Mouse (Mus musculus): ENCODE measurements around the gene Wee2.

Gene Wee2

DNA sequence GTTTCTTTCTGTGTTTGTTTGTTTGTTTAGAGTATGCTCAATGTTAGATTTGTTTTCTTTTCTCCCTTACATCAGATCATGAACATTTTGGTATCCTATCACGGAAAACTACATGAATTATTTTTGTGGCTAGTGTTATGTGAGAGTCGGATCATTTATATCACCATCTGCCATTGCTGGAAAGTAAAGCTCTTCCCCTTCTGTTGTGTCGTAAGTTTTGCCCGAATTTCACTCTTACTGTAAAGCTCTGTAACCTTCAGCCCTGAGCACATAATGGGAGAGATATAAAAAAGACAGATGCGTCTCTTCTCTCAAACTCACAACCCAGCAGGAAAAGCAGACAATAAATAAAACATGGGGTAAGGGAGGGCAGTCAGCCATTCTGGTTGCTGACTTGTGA lies at the start of gene Wee2:
Gene Wee2 (plus strand): TSS at position 153 of the 400 bp plus-strand sequence.
- DNase-seq (ENCODE audit: low spot score): no peak

DNA sequence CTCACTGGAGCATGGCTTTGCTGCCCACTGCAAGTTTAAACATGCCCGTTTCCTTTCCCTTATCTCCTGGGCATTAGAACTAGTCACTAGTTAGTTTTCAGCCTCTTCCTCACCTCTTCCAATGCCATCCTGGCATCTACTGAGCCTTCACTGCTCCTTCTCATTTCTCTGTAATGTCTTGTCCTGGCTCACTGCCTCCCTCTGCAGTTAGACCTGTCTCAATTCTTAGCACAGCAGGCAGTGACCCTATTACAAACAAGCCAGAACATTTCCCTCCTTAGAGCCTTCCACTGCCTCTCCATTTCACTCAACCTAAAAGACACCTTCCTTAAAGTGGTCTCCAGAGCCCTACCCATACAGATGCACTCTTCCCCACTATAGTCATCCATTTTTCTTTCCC lies 47.9 kb upstream of the Wee2 start:
- no peak for DNase-seq (ENCODE audit: low spot score)

DNA sequence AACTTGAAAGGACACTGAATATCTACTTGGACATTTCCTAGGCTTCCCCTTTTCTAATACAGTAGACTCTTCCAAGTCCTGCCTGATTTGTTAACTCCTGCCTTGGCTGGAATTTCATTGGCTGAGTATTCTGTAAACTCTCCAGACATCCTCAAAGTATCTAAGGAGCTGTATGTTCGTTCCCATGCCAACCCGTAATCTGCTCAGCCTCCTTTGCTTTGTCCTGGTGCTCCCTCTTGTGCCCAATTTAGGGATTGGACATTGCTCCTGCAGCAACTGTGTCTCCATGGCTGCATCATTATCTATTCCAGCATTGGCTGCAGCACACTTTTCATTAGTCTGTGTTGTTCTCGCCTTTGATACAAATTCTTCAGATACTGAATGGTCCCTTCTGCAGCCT lies 45.7 kb upstream of the Wee2 start:
- DNase-seq (ENCODE audit: low spot score): peak; percentile 57

DNA sequence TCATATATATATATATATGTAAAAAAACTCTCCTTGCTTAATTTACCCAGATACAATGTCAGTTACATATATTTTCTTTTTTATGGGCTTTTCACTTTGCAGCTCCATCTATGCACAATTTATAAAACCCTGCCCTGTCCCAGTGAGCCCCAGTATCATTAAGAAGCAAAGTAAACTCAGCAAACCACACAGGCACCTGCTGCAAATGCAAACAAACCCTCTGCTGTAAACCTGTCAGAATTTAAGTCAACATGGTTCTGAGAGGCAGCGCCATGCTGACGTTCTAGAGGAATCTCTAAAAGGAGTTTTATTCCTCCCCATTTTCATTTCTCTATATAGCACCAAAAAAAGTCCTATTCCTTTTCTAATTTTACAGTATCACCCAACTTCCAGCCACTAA lies 36.9 kb upstream of the Wee2 start:
- DNase-seq (ENCODE audit: low spot score): no peak

DNA sequence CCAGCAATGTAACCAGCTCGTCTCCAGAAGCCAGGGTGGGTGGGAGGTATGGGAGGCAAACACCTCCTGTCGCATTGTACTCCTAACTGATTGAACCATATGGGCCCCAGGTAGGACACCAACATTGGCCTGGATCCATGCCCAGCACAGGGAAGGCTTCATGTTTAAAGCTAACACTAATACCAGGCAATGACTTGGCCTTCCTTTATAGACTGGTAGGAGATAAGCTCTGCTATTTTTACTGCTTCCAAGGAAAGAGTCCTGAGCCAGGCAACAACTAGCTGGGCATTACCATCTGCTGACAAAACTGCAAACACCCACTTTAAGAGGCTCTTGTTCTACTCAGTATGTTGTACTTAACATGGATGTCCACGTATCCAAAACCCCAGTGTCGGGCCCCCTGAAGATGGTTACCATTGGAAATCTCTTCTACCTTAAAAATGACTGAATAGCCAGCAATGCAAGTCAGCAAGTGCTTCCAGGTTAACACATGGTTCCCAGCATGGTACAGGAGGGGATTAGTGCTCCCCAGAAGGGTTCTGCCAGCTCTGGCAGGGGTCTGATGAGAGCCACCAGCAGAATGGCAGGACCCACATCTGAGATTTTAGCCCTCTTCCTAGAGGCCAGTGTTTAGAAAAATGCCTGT lies 35.1 kb upstream of the Wee2 start:
- no peak for DNase-seq (ENCODE audit: low spot score)

DNA sequence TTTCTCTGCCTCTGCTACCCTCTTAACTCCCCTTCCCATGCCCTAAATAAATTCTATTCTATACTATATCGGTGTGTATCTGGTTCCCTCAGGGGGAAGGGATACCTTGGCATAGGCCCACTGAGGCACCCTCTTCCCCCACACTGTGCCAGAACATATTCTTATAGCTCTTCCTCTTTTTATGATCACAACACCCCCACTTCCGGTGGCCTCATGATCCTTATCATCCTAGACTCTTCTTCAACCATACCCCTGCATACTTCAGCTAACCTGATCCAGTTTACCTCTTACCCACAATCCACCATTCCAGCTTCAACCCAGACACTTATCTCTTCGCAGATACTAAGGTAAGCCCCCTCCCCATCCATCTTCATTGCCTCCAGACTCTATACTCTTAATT lies 27.8 kb upstream of the Wee2 start:
- DNase-seq (ENCODE audit: low spot score): no peak

DNA sequence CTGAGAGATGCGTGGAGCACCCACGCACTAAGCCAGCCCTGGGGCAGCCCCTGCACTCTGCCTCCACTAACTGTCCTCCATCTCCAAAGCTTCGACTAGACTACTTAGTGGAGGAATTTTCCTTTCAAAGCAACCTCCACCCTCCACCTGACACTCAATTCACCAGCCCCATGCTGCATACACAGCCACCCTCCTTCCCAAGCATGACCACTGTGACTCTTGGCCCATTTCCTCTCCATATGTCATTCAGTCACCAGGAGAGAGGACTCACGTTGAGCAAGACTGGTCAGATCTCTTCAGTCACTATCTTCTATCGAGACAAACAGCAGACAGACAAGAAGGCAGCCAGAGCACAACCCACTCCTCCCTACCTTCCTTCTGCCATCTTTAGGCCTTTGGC lies 25.8 kb upstream of the Wee2 start:
- no peak for DNase-seq (ENCODE audit: low spot score)

DNA sequence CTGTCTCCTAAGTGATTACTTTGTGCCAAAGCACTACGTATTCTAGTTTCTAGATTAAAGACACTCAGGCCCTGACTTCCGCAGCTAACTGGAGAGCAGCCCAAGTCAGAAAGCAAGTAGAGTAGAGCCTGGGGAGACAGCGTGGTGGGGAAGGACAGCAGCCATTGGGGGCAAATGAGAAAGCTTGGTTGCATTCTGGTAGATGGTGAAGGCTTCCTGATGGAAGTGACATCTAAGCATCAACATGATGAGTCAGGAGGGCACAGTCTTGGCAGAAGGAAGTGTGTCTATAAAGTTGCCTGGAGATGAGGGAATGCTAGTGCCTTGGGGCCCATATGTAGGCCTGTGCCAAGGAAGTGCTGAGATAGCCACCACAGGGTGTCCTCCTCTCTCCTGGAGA lies 25.3 kb upstream of the Wee2 start:
- no peak for DNase-seq (ENCODE audit: low spot score)

DNA sequence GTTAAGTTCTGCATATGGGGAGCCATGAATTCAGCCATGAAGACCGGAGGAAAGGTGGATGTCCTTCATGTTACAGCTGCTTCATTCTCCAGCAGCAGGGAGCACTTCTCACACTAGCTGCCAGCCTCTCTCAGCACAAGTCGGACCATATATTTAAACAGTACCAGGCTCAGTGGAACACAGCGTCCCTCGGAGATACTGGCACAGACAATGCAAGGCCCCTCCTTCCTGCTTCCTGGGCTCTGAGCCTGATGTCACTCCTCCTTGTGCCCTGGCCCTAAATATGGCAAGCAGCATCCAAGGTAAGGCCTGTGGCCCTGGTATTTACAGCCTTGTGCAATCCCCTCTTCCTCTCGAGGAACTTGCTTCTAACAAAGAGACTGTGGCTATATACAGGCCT lies 23.1 kb upstream of the Wee2 start:
- DNase-seq (ENCODE audit: low spot score): no peak

DNA sequence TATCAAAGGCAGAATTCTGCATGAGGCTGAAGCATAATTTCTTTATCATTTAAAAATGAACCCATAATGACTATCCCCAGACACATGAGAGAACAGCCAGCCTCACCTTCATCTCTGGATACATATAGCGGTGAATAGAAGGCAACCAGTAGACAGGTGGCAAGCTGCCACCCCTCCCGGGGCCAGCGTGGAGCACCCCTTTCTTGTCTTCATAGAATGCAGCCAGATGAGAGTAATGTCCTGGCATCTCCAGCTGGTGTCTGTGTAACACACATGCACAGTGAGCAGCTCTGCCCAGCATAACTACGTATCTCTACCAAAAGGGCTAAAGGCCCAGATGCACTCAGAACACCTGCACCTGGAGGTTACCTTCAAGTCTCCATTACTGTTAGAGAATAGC lies 20.5 kb upstream of the Wee2 start:
- DNase-seq (ENCODE audit: low spot score): no peak

DNA sequence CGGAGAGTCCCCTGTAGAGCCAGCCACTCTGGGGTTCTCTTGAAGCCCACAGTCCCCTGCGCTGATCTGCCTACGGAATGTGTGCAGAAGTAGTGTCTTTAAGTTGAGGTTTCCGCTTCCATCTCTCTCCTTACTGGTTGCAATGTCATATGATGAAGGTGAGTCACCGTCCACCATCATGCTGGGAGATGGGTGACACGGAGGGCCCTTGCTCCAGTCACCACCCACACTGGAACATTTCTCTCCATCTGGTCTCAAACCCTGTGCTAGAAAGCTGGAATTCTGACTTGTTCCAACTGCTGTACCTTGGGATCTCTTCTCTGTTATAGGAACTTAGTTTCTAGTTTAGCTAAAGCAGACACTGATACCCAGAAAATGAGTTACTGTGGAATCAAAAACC lies 17.8 kb upstream of the Wee2 start:
- DNase-seq (ENCODE audit: low spot score): no peak

DNA sequence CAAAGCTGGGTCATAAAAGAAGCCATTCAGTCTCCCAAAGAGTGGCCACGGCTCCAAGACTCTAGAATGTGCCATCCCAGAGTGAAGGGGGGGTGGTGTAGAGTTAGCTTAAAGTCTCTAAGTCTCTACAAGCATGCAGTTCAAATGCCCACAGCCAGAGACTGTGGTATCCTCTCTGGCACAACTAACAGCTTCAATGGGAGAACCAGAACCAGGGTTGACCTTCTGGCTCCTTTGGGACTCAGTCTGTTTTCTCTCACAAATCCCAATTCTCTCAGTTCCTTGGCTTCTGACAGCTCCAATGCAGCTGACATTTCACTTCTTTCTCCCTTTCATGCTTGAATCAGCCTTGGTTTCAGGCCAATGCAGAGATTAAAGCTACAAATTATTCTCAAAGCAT lies 15.9 kb upstream of the Wee2 start:
- no peak for DNase-seq (ENCODE audit: low spot score)

DNA sequence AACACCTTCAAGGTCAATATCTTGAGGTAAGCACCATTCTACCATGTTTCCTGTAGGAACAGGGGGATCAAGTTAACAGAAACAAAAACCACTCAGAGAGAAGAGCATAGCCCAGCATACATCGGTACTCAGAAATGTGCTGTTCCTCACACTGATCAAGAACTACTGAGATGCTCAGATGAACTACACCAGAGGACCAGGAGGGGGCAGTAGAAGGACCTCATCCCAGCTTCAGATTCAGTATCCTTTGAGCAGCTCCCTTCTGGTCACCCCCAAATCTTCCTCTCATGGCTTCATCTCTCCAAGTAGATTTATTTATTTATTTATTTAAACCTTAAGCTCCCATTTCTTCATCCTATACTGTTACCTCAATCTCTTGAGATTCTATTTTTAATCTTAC lies 15.1 kb upstream of the Wee2 start:
- DNase-seq (ENCODE audit: low spot score): peak; percentile 35

DNA sequence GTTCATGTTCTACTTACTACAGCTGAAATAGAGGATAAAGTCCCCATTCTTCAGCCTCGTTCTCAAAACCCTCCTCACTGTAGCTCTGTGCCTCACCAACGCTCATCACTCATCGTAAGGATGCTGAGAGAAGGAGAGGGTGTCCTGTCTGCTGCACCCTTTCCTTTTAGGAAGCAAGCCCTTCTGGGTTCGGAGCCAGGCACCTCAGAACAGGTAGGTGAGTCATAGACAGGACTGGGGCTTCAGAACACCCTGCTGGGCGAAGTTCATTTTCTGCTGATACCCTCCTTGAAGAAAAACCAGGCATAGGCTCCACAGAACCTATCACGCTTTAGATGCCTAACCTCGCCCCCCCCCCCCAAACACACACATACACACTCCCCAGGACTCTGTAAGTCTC lies 11.4 kb upstream of the Wee2 start:
- DNase-seq (ENCODE audit: low spot score): no peak

DNA sequence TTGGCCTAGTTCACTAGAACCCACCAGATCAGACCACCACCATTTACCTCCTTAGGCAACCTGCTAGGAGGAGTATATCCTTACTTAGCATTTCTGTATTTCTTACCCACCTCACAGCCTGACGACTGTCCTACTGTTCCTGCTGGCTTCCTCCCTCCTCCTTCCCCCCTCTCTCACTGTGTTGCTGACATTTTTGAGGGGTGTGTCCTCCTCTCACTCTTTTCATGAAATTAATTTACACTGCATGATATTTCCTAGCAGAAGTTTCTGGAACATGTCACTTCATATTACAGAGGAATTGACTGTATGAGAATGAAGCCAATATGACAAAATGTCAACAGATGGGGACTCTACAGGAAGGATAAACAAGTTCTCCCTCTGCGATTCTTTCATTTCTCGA lies 10.2 kb upstream of the Wee2 start:
- DNase-seq (ENCODE audit: low spot score): no peak

DNA sequence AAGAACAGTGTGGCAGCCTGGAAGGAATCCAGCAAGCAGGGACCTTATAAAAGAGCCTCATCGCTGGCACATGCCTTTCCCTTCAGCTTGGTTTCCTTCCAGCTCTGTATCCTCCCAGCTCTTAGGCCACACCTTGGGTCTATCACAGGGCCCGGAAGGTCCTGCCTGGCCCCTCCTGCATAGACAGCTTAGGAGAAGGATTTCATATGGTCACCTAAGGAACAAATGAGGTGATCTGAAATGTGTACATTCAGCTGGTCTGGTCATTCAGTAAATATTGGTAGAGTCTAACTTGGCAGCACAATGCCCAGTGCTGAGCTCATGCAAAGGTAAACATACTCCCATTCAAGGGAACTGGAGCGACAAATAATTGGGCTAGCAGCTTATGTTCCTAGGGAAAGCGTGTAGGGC lies 9.4 kb upstream of the Wee2 start:
- no peak for DNase-seq (ENCODE audit: low spot score)

DNA sequence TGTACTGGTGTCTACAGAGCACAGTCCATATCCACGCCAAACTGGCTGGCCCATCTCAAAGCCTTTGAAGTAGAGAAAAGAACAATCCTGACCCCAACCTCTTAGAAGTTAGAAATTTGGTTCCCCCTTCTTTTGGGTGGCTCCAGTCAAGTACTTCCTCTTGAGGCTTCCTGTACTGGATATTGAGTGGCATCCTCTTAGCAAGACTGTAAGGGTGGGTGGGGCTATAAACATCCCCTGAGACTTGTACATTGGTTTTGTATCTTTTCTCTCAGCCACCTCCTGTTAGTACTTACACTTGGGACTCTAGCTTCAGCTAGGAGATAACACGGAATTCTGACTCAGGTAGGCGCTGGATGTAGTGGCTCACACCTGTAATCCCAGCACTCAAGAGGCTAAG lies 8.6 kb upstream of the Wee2 start:
- DNase-seq (ENCODE audit: low spot score): no peak

DNA sequence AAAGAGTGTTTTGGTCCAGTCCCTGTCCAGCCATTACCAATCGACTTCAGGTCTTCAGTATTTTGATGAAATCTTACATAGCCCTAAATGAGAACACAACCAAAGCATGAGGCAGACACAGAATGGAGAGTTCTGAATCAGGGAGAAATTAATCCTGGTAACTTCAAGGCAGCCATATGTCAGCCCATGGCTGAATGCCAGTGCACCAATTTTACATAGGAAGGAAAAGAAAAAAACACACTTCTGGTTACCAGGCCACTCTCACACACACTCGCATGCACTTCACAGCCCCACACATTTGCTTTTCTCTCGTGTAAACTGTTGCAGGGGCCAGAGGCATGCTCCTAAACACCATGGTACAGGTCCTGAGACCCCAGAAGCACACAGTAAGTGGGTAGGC lies 8.0 kb upstream of the Wee2 start:
- no peak for DNase-seq (ENCODE audit: low spot score)

DNA sequence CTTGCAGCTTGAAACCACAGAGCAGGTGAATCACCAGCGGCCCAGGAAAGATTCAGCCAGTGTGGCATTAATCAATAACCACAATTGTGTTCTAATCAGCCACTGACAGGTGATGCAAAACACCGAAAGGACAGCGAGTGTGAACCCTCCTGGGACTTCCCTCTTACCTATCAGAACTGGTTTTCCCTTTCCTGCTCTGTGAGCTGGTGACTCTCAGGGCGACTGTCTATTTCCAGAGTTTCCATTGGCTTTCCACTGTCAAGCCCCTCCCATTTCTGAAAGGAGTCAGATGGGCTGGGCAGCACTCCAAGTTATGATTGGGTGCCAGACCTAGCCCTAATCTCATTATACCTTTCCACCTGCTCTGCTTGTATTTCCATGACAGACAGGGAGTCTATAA lies 7.5 kb upstream of the Wee2 start:
- peak; percentile 17 for DNase-seq (ENCODE audit: low spot score)

DNA sequence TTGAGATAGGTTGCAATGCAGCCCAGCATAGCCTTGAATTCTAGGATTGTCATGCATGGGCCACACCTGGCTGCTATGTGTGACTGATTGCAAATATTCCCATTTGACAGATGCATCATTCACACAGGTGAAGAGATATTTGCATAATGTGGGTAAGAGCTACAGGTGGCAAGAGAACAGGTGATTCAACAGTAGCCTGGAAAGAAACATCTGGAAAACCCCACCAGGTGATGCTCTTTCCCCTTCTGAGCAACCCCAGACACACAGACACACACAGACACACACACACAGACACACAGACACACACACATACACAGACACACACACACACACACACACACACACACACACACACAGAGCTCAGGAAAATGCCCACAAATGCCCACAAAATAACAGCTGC lies 7.1 kb upstream of the Wee2 start:
- no peak for DNase-seq (ENCODE audit: low spot score)

DNA sequence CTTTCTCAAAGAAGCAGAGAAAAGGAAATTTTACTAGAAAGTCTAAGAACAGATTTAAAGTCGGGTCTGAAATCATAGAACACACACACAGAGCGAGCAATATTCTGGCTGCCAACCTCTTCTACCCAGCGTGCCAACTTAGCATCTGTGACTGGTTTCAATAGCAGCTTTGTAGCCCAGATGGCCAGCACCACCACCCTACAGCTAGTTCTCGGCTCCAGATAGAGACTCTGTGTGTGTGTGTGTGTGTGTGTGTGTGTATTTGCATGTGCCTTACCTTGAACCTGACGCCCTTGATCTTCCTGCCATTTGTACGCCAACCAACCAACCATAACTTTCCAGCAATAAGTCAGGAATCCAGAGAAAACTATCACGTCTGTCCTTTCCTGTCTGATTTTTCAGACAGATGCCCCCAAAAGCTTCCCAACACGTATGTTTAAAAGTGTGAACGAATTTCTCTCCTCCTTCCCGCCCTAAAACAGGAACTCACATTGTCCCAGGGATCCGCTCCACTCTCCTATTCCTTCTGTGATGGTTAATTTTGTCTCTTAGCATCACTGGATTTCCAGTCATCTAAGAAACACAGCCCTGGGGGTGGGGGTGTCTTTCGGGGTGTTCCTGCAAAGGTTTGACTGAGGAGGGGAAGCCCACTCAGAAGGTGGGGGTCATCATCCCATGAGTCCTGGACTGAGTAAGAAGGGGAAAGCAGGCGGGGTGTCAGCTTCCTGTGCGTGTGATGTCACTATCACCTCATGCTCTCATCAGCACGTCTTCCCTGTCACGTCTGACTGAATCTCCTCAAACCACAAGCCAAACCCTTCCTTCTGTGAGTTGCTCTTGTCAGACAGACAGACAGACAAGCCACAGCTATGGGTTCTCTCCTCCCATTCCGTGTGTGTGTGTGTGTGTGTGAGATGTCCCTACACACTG lies 6.3 kb upstream of the Wee2 start:
- DNase-seq (ENCODE audit: low spot score): no peak

DNA sequence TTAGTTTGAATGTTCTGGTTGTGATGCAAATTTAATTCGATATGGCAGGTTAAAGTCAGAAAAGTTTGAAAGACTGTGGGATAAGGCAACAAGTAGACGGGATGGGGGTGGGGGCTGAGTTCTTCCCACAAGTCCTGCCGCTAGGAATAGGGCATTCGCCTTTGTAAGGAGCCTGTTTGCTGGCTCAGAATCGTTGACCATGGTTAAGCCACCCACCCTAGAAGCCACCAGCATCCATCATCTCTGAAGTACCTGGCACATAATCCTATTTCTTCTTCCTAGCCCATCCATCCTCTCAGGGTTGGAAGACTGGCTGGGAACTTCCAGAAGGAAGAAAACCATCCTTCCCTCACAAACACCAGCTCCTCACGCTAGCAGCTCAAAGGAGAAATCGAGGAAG lies 4.2 kb upstream of the Wee2 start:
- no peak for DNase-seq (ENCODE audit: low spot score)

DNA sequence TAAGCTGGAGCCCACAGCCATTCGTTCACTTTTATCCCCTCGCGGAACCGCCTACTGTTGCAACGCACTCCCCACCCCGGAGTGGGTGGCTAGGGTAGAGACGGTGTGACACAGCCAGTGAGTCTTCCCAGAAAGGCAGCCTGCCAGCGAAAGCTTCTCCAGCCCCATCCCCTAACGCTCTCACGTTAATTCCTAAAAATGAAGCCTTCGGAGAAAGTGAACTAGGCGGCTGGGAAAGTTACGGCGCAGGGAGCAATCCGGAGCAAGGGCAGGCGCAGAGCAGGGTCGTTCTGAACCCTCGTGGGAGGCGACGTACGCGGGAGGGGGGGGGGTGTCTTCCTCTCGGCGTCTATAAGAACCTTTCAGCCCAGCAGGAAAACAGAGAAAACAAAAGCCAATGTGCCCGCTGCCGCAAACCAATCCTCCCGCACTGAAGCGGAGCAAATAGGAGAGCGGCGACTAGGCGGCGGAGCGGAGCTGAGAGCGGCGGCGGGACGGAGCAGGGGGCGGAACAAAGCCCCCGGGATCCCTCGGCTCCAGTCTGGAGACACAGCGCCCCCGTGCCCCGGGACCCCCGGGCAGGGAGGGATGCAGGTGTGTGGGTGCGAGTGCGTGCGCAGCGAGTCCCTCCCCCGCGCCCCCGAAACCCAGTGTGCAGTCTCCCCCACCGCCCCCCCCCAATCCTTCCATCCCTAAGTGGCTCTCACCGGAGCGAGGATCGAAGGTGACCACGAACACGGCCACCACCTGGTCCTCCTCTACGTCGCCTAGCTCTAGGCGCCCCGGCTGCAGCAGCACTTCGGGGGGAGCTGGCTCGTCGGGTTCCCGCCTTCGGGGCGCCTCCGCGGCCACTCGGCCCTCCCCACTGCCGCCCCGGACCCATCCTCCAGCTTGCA lies 3.5 kb upstream of the Wee2 start:
- peak; percentile 45 for DNase-seq (ENCODE audit: low spot score)

All from urinary bladder, postnatal 14 days (tissue).